ENCODE assay signal across 12 mouse cellular contexts in genomic region chr19:53851352-53851751, GRCm38 (mm10). TPM values are rescaled to one million over a fixed set of nuclear protein-coding genes. Genes with fewer than 3 reads are reported as not detected.
DNase-seq lines count a peak whose midpoint lies in the region; ATAC-seq and TF ChIP-seq lines count a peak whose summit lies in the region.
"Had no signal": no experiment of that assay in that cellular context is flagged by ENCODE, and none has a peak within 500 bp of the region (broad histone marks: within the 10 kb centered on the region; RNA-seq: fewer than 3 reads in every experiment).

No protein-coding gene starts in this region.

- intact Hi-C loops in heart, adult 2 months (cut with DNase I): loop anchor here (5.0 kb wide), 1 partner anchor 51 kb away; no protein-coding TSS in a partner anchor

- TF ChIP-seq CTCF in heart, adult 2 months (IDR thresholded peaks at IDR 0.05): no peak
- TF ChIP-seq CTCF in hindbrain, postnatal 0 days (IDR thresholded peaks at IDR 0.05; ENCODE audit: low read depth): no peak
- TF ChIP-seq CTCF in stomach, postnatal 0 days (IDR thresholded peaks at IDR 0.05; ENCODE audit: low read depth): no peak

- H3K79me2 ChIP-seq in heart, adult 2 months (replicated peaks; ENCODE audit: control insufficient read depth, insufficient read depth, low read length): no peaks in the 10 kb centered on the region

- H3K4me3 ChIP-seq in heart, adult 2 months: no peak overlapping the region
- H3K4me3 ChIP-seq in neural tube, embryonic 13.5 days: no peak overlapping the region
- H3K4me3 ChIP-seq in hindbrain, postnatal 0 days (ENCODE audit: low read length): no peak overlapping the region
- no peak overlapping the region for H3K4me3 ChIP-seq in stomach, postnatal 0 days (ENCODE audit: low read depth, low read length)

- no peak for TF ChIP-seq POLR2A in heart, adult 2 months (IDR thresholded peaks at IDR 0.05; ENCODE audit: insufficient read depth, low read depth, low read length)

- WGBS in heart, adult 2 months: 76% methylated on average over 13 of the region's 13 CpGs
- 79% methylated on average over 13 of the region's 13 CpGs for WGBS in neural tube, embryonic 13.5 days
- 51% methylated on average over 13 of the region's 13 CpGs for WGBS in hindbrain, postnatal 0 days
- WGBS in stomach, postnatal 0 days: 83% methylated on average over 13 of the region's 13 CpGs

- no peak for ATAC-seq in neural tube, embryonic 13.5 days (ENCODE audit: low read depth)
- no peak for ATAC-seq in hindbrain, postnatal 0 days
- no peak for ATAC-seq in stomach, postnatal 0 days (ENCODE audit: low FRiP score, low TSS enrichment)

- peaks cover 21% of the 10 kb centered on the region for H3K4me1 ChIP-seq in heart, adult 2 months (ENCODE audit: control insufficient read depth, insufficient read depth, low read length)
- peaks cover 42% of the 10 kb centered on the region for H3K4me1 ChIP-seq in neural tube, embryonic 13.5 days (replicated peaks)
- H3K4me1 ChIP-seq in hindbrain, postnatal 0 days (ENCODE audit: insufficient read depth, low read length): peaks cover 32% of the 10 kb centered on the region
- peaks cover 25% of the 10 kb centered on the region for H3K4me1 ChIP-seq in stomach, postnatal 0 days (replicated peaks; ENCODE audit: control insufficient read depth, insufficient read depth)

- H3K27ac ChIP-seq in heart, adult 2 months: peak overlapping the region; percentile 72
- peak overlapping the region; percentile 84 for H3K27ac ChIP-seq in neural tube, embryonic 13.5 days (replicated peaks)
- H3K27ac ChIP-seq in hindbrain, postnatal 0 days: peak overlapping the region; percentile 91
- H3K27ac ChIP-seq in stomach, postnatal 0 days (replicated peaks): peak overlapping the region; percentile 87
- H3K27ac ChIP-seq: macrophage had no signal

- H3K27me3 ChIP-seq in heart, adult 2 months (ENCODE audit: control insufficient read depth, insufficient read depth, low read length): no peaks in the 10 kb centered on the region
- H3K27me3 ChIP-seq in neural tube, embryonic 13.5 days: peaks cover 58% of the 10 kb centered on the region
- H3K27me3 ChIP-seq in hindbrain, postnatal 0 days (ENCODE audit: insufficient read depth, low read length): no peaks in the 10 kb centered on the region
- H3K27me3 ChIP-seq in stomach, postnatal 0 days (ENCODE audit: control insufficient read depth, insufficient read depth, low read length): no peaks in the 10 kb centered on the region

- H3K9me3 ChIP-seq in neural tube, embryonic 13.5 days: no peaks in the 10 kb centered on the region
- H3K9me3 ChIP-seq in hindbrain, postnatal 0 days (ENCODE audit: low read length): no peaks in the 10 kb centered on the region
- H3K9me3 ChIP-seq in stomach, postnatal 0 days (ENCODE audit: control insufficient read depth, low read length): no peaks in the 10 kb centered on the region

- no peak for TF ChIP-seq EP300 in heart, adult 2 months (IDR thresholded peaks at IDR 0.05; ENCODE audit: insufficient read depth, low read depth, low read length)
- TF ChIP-seq EP300 in stomach, postnatal 0 days (optimal IDR thresholded peaks at IDR 0.05): no peak

- H3K36me3 ChIP-seq in heart, adult 2 months (ENCODE audit: control insufficient read depth, insufficient read depth, low read length): peaks cover 22% of the 10 kb centered on the region
- H3K36me3 ChIP-seq in neural tube, embryonic 13.5 days: no peaks in the 10 kb centered on the region
- no peaks in the 10 kb centered on the region for H3K36me3 ChIP-seq in hindbrain, postnatal 0 days (ENCODE audit: insufficient read depth, low read length)
- H3K36me3 ChIP-seq in stomach, postnatal 0 days (ENCODE audit: control insufficient read depth, insufficient read depth, low read length): no peaks in the 10 kb centered on the region

- no peak for DNase-seq in heart, adult 2 months
- DNase-seq in heart, adult 18-20 months: no peak
- DNase-seq in neural tube, embryonic 10.5 days (ENCODE audit: extremely low spot score, low spot score): no peak
- DNase-seq in hindbrain, postnatal 0 days (ENCODE audit: low spot score): peak; percentile 15
- DNase-seq in stomach, postnatal 0 days (ENCODE audit: low spot score): no peak
- DNase-seq in spleen, postnatal 10 days (ENCODE audit: low spot score in 2 of 2): no peak
- DNase-seq in adrenal gland, postnatal 4 days (ENCODE audit: low spot score in 2 of 2): no peak
- DNase-seq: heart, adult 11 months; layer of hippocampus, postnatal 36 days; retina, postnatal 1 day had no signal

- no peak overlapping the region for H3K9ac ChIP-seq in heart, adult 2 months (ENCODE audit: low read depth, low read length)
- no peak overlapping the region for H3K9ac ChIP-seq in neural tube, embryonic 13.5 days
- H3K9ac ChIP-seq in hindbrain, postnatal 0 days (replicated peaks; ENCODE audit: low read length): no peak overlapping the region
- no peak overlapping the region for H3K9ac ChIP-seq in stomach, postnatal 0 days (ENCODE audit: low read length)

- no peak overlapping the region for H3K4me2 ChIP-seq in neural tube, embryonic 13.5 days
- H3K4me2 ChIP-seq in hindbrain, postnatal 0 days (ENCODE audit: low read depth, low read length): no peak overlapping the region
- no peak overlapping the region for H3K4me2 ChIP-seq in stomach, postnatal 0 days (replicated peaks; ENCODE audit: low read depth)

RNA-seq across cellular contexts. Expression of gene Pdcd4, which starts 40.7 kb away (rescaled TPM):
- total RNA-seq in heart, adult 2 months (2021): 10 to 100 TPM; 21.1 to 22.9 TPM
- polyA plus RNA-seq in heart, adult 2 months (2012; rRNA removed): 4.2 and 8.0 TPM in 2 replicates
- 10 to 100 TPM; 20.3 to 31.3 TPM for total RNA-seq in heart, adult 18-20 months (2021)
- 80.5 and 82.1 TPM in 2 replicates for polyA plus RNA-seq in neural tube, embryonic 13.5 days (2015; fragmentation: Nextera tagmentation; extraction: Ambion mirVana)
- total RNA-seq in hindbrain, postnatal 0 days (2014; rRNA removed): 10.0 and 13.1 TPM in 2 replicates
- polyA plus RNA-seq in hindbrain, postnatal 0 days (2015; fragmentation: Nextera tagmentation; extraction: Ambion mirVana): 83.9 and 90.8 TPM in 2 replicates
- 204 and 217 TPM in 2 replicates for polyA plus RNA-seq in stomach, postnatal 0 days (2015; fragmentation: Nextera tagmentation; extraction: Ambion mirVana)
- 100 to 1,000 TPM; 118 to 128 TPM for total RNA-seq in adrenal gland, postnatal 4 days (2021)
